Mouse (Mus musculus) testis, postnatal 10 days (tissue): ENCODE data around the gene Tm9sf3.
"Not testable (repeated sequence)": the region's sequence is repeated elsewhere in the genome, so short reads cannot be mapped to it uniquely, and the experiment has no call there.

Source experiments
- DNase-seq: peaks from one replicate; pipeline ENCODE4 v3.0.0; 2021; ENCODE audit warnings: low spot score

Tm9sf3 gene

DNA sequence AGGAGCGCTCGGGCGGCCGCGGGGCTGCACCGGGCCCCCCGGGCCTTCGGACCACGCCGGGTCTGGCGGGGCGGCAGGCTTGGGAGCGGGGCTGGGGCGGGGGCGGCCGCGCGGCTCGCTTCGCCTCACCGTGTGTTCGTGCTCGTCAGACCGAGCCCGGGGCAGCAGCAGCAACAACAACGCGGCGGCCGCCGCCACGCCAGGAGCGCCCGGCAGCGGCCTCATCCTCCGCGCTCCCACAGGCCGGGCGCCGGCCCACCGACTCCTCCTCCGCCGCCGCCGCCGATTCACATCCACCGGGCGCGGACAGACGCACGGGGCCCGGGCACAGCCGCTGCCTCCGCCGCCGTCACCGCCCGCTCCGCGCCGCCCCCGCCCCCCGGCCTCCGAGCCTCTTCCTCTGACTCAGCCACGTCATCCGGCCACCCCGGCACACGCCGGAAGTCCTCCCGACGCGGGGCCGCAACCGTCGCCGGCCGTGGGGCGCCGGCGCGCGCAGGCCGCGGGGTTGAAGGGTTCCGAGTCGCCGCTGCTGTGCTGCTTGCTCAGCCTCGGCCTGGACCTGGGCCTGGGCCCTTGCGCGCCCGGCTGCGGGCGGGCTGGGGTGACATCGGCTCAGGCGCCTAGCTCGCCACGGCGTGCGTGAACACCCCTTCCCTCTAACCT, at the start of gene Tm9sf3:
Gene Tm9sf3, minus strand, starts transcription at position 368 of the 666 bp plus-strand sequence.
- peak; percentile 90 for DNase-seq

DNA sequence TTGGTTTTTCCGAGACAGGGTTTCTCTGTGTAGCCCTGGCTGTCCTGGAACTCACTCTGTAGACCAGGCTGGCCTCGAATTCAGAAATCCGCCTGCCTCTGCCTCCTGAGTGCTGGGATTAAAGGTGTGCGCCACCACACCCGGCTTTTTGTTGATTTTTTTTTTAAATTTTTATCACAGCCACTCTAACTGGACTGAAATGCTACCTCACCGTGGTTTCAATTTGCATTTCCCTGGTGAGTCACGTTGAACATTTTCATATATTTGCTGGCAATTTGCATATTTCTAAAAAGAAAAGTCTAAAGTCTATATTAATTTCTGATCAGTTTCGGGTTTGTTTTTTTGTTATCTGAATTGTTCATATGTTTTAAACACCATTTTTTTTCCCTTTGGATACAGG, 48.8 kb upstream of the Tm9sf3 start:
- DNase-seq: not testable (repeated sequence)

DNA sequence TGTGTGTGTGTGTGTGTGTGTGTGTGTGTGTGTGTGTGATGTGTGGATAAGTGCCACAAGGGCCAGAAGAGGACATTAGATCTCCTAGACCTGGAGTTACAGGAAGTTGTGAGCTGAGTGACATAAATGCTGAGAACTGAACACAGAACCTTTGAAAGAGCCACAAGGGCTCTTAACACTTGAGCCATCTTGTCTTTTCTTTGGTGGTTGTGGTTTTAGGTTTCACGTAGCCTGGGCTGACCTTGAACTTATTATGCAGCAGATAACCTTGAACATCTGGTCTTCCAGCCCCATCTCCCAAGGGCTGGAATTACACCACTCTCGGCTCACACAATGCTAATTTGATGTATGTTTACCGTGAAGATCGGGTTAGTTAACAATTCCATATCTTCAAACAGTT, 48.2 kb upstream of the Tm9sf3 start:
- no peak for DNase-seq

DNA sequence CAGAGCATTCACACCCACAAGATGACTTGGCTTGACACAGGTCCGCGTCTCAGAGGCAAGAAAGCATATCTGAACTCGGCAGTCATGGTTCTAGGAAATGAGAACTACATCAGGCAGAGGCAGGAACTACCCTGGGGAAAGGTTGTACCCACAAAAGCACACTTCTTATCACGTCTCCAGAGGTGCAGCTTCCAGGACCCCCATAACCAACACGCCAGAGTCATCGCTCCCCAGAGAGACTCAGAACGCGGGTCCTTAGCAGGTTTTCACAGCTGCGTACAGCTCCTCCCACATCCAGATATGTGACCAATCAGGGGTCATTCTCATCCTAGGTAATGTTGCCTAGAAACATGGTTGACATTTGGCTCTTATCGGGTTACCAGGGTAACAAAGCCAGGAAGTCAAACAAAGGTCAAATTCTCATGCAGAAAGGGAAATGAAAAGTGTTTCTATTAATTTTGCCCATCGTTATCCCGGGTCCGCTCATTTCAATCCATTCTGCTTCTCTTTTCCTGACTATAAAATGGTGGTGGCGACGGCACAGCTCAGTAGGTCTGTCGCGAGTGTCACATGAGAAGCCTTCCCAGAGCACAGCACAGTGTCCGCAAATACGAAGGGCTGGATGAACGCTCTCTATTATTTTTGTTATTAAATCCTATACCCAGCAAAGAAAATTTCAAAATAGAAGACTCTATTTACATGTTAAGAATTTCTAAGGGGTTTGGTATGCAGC, 47.3 kb upstream of the Tm9sf3 start:
- DNase-seq: no peak

DNA sequence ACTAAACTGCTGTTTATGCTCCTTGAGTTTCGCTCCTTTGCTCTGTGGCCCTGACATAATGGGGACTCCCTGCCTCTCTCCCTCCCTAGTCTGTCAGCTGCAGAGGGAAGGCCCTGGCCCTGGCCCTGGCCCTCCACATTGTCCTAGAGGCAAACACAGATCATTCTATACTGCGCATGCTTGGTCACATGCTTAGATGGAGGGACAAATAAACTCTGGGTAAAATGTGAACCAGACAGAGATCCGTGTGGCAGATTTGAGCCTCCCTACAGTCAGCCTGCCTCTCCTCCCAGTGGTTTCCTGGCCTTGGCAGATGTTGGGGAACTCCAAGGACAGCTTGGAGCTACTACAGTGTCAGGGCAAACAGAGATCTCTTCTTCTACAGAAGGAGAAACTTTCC, 40.1 kb upstream of the Tm9sf3 start:
- DNase-seq: no peak

DNA sequence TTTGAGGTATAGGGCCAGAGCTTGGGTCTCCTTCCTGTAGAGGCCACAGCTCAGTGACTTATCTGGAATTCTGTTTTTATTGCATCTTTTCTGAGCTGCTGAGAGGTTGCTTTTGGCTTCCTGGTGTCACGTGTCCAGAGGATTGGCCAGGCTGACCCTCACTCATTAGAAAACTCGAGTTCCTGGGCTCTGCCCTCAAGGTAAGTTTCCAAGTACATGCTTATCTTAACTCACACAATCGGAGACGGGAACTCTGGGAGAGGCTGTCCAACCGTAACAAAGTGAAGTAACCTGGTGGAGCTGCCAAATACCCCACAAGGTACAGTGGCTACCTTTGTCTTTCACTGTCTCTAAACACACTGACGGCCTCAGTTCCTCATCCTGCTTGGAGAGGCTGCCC, 39.6 kb upstream of the Tm9sf3 start:
- DNase-seq: no peak

DNA sequence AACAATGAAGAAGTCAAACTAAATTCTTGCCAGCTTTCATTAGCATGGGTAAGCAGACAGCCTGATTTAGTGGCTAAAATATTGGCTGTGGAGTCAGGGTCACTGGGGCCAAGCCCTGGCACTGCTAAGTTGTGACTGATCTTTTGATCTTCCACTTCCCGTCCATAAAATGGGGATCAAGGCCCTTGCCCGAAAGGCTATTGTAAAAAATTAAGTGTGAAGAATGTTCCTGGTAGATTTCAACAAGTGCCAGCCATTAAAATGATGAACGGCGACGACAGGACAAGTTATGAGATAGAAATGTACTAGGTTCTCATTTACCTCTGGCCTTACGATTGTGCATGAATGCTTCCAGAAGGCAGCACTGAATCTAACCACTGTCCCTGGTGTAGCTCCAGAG, 38.1 kb upstream of the Tm9sf3 start:
- no peak for DNase-seq

DNA sequence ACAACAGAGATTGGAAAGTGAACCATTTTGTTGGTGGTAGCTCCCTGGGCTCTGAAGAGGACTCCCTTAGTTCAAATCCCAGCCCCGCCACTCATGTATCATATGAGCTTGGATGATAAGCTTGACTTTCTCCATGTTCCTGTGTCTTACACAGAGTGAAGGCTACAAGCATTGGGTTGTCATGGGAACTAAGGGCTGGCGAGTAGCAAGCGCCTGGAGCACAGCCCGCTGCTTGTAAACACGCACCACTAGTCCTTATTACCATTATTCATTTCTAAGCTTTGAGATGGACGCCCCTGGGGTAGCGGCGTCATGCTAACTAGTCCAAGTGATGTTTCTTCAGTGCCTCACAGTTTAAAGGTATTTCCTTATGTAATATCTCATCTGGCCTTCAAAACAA, 35.6 kb upstream of the Tm9sf3 start:
- no peak for DNase-seq

DNA sequence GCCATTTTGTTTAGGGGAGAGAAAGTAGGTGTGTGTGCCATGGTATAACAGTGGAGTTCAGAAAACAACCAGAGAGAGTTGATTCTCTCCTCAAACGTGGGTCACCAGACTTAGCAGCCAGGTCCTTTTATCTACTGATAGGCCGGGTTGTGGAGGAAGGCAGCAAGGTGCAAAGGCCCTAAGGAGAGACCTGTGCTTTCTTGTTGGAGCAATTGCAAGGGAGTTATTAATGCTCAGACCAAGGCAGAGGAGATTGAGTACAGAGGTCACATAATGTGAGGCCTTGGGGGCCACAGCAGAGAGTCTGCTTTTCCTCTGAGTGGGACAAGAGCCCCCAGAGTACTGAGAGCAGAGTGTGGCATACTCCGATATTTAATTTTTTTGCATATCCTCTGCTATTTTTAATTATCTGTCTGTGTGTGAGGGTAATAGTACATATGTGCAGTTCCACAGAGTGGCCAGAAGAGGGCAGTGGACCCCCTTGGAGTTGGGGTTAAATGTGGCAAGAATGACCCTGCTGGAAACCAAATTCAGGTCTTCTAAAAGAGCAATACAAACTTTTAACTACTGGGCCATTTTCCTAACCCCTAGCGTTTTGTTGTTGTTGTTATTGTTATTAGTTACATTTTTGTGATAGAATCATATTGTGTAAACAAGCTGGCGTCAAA, 27.3 kb upstream of the Tm9sf3 start:
- DNase-seq: no peak

DNA sequence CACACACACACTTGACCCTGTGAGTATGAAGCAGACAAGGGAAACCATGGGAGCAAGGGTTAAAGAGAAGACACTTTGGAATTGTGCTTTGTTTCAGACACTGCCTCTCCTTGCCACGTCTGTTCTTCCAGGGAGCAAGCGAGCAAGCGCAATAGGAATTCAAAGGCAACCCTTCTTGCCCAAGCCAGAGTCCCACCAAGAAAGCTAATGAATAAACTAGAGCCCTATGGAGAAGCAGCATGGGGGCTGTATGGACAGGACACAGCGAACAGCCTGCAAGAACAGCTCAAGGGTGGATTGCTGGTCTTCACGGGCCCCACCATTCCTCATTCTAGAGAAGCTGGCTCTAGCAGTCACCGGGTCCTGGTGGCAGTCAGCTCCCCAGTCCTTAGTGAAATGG, 24.8 kb upstream of the Tm9sf3 start:
- no peak for DNase-seq

DNA sequence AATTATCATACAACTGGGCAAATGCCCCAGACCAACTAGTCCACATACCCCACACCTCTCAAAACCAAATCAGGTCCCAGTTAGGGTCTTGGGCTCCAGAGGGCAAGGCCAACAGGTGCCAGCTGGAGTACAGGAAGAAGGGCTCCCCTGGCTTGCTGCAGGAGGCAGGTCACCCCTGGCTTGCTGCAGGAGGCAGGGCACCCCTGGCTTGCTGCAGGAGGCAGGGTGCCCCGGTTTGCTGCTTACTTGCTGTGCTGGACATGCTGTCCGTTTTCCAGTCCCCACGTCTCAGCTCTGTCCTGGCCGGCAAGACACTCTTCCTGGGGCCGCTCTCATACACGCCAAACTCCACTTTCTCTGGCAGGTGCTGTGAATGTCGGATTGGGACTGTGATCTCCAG, 23.4 kb upstream of the Tm9sf3 start:
- DNase-seq: no peak

DNA sequence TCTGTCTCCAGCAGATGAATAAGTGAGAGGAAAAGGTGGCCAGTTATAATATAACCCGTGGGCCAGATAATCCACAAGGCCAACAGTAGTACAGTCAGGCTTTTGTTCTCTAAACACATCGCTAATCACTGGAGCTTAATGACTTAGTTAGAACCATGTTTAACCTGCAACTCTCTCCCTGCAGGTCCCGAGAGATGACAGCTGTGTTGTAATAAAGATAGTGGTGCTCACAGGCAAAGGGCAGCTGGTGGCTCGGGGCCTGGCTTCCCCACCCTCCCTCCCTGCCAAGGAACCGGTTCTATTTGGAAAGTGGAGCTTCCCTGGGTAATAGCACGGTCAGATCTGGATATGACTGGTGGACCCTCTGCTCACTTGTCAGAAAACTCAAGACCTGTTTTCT, 20.7 kb upstream of the Tm9sf3 start:
- no peak for DNase-seq

DNA sequence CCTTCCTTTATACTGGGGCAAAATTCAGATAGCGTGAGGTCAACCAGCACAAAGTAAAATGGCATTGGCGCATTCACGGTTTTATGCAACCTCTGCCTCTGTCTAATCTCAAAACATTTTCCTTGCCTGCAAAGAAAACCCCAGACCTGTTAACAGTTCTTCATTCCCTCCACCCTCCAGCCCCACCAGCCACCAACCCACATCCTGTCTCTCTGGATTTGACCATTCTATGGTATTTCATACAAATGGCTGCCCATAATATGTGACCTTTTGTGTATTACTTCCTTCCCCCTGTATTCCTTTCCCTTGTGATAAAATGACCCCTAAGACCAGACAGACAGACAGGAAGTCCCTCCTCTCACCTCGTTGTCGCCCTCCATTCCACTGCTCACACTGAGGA, 18.9 kb upstream of the Tm9sf3 start:
- no peak for DNase-seq

DNA sequence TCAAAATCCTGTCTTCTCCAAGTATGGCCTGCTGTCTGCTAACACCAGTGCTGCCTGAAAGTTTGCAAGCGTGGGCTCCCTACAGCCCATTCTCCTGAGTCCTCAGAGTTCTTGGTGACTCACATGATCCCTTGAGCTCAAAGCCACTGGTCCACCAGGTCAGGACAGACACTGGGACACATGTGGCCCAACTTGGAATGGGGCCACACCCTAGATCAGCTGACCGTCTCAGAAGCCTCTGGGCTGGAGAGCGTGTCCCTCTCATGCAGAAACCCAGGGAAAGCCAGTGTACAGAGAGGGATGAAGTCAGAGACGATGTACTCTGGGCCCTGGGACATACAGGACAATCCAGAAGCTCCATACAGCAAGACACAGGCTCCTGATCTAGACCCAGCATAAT, 18.4 kb upstream of the Tm9sf3 start:
- no peak for DNase-seq

DNA sequence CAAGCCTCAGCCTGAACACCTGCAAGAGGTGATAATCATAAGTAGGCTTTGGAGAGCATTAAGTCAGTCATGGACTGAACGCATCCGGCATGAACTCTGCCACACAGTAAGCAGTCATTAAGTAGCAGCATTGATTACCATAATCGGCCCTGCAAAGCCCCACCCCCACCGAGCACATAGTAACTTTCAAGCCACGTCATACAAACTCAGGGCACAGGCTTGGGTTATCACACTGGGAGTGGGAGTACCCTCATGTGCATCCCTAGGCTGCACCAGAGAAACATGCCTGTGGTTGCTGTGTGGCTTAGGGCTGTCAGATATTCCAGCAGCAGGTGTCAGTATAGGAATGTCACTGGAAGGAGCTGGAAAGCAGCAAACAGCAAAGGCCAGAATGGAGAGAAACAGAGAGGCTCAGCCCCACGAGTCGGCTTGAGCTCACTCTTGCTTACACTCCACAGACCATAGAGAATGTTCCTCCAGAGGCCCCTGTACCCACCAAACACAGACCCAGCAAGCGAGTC, 16.0 kb upstream of the Tm9sf3 start:
- no peak for DNase-seq

DNA sequence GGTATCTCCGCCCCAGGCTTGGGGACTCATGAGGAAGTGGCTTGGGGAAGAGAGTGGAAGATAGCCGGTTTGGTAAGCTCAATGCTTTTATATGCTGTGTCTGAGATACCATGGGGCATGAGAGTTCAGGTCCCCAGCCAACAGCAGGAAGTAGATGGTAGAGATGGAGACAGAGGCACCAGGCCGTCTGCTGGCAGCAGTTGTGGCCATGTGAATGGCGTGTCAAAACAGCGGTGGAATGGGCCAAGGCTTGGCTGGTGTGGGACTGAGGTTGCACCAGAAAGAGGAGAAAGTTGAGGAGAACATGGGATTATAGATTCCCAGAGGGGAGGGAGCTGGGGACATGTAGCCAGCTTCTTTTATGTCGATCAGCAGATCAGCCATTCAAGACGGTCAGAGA, 14.8 kb upstream of the Tm9sf3 start:
- no peak for DNase-seq

DNA sequence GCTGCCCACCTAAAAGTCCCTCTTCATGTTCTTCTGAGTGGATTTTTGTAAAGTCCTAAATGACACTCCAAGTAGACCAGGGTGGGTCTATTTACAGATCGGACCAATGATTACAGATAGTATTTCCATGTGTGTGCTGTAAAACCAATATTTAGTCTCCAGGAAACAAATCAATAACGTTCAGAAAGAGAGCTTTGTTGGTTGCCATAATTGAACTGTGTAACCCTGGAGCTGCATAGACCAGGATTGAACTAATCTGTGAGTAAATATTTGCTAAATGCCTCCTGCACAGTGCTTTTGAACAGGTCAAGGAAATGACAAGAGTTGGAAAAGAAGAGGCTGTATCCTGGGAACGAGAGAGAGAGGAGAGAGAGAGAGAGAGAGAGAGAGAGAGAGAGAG, 11.8 kb upstream of the Tm9sf3 start:
- no peak for DNase-seq

DNA sequence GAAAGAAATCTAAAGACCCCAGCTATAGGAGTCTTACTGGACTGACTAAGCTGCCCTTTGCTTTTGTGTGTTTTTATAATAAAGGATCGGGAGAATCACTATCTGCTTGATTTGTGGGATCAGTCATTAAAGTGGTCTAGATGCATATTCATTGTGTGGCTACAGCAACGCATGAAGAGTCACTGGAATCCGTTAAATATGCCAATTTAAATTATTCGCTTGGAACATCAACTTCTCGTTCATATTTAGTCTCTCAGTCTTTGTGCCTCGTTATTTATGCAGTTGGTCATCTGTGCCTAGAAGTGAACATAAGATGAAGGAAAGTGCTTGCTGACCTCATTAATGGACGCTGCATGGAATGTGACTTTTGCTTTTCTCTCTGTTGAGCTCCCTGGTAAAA, 7.1 kb upstream of the Tm9sf3 start:
- DNase-seq: no peak

DNA sequence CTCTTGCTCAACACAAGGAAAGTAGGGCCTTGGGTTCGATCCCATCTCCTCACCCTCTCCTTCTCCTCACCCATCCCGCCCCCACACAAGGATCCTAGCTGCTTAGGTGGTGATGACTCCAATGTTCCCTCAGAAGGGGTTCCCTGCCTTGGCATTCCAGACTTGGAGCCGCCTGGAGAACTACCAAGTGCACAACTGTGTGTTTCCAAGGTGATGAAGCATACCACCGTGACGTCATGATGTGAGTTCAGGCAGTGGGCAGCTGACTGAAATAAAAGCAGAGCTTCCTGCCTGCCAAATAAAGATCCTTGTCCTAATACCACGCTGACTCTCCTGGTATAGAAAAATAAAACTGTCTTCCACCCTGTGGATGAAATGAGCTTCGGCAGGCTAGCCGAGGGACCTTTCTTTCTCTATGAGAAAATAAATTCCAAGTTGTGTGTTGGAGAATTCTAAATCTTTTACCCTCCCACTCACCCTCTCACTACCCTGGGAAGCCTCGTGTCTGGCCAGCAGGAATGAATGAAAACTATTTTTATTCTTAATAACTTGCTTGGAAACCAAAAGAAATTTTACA, 6.4 kb upstream of the Tm9sf3 start:
- peak; percentile 38 for DNase-seq

DNA sequence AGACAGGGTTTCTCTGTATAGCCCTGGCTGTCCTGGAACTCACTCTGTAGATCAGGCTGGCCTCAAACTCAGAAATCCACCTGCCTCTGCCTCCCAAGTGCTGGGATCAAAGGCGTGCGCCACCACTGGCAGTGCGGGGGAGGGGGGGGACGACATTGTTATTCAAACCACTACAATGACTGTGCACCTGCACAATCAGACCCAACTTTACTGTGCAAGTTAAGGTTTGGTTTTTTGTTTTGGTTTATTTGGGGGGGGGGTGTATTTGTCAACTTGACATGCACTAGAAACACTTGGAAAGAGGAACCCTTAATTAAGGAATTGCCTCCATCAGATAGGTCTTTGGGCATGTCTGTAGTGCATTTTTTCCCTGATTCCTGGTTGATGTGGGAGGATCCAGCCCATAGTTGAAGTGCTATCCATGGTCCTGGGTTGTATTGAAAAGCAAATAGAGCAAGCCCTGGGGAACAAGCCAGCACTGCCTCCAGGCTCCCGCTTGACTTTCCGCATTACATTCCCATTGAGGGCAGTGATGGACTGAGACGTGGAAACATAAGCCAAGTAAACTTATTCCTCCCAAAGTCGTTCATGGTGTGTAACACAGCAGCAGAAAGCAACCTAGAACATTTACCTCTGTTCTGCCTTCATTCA, 2.6 kb upstream of the Tm9sf3 start:
- DNase-seq: peak; percentile 35

DNA sequence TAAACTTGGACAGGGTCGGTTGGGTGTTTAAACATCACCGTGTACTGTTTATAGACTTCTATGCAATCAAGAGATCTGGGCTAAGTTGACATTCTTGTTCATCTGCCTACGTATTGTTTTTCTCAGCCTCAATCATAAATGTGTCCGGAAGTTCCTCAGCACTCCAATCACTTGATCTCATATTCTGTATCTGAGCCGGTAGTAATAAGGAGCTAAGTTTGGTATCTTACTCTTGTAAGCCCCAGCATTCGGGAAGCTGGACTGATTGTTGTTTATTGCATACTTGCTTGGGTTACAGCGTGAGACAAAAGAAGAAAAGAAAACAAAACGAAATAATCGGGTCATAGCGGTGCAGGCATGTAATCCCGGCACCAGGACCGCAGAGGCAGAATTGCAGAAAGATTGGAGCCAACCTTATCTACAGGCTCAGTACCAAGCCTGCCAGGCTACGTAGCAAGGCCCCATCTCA, 568 bp upstream of the Tm9sf3 start:
- no peak for DNase-seq
